Mouse (Mus musculus) liver, embryonic 11.5 days (tissue): Measurements from ENCODE around the gene Ecm1. TPM values are rescaled to one million over a fixed set of nuclear protein-coding genes. Genes with fewer than 3 reads are reported as not detected.
"Not testable (repeated sequence)": the region's sequence is repeated elsewhere in the genome, so short reads cannot be mapped to it uniquely, and the experiment has no call there.

Source experiments
- ATAC-seq: fragments of 200-750 bp; cut with Nextera tagmentation; replicated peaks from 2 replicates; pipeline ENCODE4 v1.8.0; 2017; ENCODE audit warnings: moderate number of reproducible peaks, mild to moderate bottlenecking, moderate TSS enrichment, moderate library complexity; ENCODE audit not compliant: low FRiP score
- DNase-seq: peaks from one replicate; pipeline ENCODE4 v3.0.0-alpha.2; 2017; ENCODE audit warnings: low spot score
- H3K27ac ChIP-seq: fragments of 300-500 bp; sonication (generic); 2 replicates; pipeline ENCODE4 v1.5.1; 2014; ENCODE audit warnings: mild to moderate bottlenecking, low read depth, low read length, control low read depth
- H3K27me3 ChIP-seq: fragments of 300-500 bp; sonication (generic); replicated peaks from 2 replicates; pipeline ENCODE4 v1.6.1; 2014; ENCODE audit warnings: low read length, mixed read lengths; ENCODE audit not compliant: control insufficient read depth, insufficient read depth
- H3K36me3 ChIP-seq: fragments of 300-500 bp; sonication (generic); 2 replicates; pipeline ENCODE4 v1.6.1; 2014; ENCODE audit warnings: mild to moderate bottlenecking, low read length, moderate library complexity, mixed read lengths; ENCODE audit not compliant: control insufficient read depth, insufficient read depth
- H3K4me1 ChIP-seq: fragments of 300-500 bp; sonication (generic); replicated peaks from 2 replicates; pipeline ENCODE4 v1.6.1; 2014; ENCODE audit warnings: low read length, mixed read lengths; ENCODE audit not compliant: control insufficient read depth, insufficient read depth
- H3K4me2 ChIP-seq: fragments of 300-500 bp; sonication (generic); 2 replicates; pipeline ENCODE4 v1.6.1; 2014; ENCODE audit warnings: mild to moderate bottlenecking, control low read depth, moderate library complexity
- H3K4me3 ChIP-seq: fragments of 300-500 bp; sonication (generic); 2 replicates; pipeline ENCODE4 v1.5.1; 2014; ENCODE audit warnings: low read depth, low read length, control low read depth
- H3K9ac ChIP-seq: fragments of 300-500 bp; sonication (generic); 2 replicates; pipeline ENCODE4 v1.6.1; 2014; ENCODE audit warnings: low read depth, low read length, control low read depth
- H3K9me3 ChIP-seq: fragments of 300-500 bp; sonication (generic); 2 replicates; pipeline ENCODE4 v1.6.1; 2016; ENCODE audit warnings: low read length, inconsistent platforms, mixed read lengths; ENCODE audit not compliant: control insufficient read depth
- WGBS: fragments of 180-500 bp; shearing (Covaris S2); extraction: QIAGEN DNeasy Blood & Tissue Kit; methylation state at CpG from one replicate; pipeline ENCODE4 v1.1.7; 2014; 5-methylcytosine and 5-hydroxymethylcytosine counted together
- polyA plus RNA-seq: library from polyadenylated mRNA; unstranded; fragments of >200 nt; fragmentation: Nextera tagmentation; extraction: Ambion mirVana; gene quantifications from 2 replicates; pipeline ENCODE4 v1.2.1, GENCODE M21; 2014

The Ecm1 gene
- polyA plus RNA-seq, 1 experiment from 2014 or later = 31.7 TPM

DNA sequence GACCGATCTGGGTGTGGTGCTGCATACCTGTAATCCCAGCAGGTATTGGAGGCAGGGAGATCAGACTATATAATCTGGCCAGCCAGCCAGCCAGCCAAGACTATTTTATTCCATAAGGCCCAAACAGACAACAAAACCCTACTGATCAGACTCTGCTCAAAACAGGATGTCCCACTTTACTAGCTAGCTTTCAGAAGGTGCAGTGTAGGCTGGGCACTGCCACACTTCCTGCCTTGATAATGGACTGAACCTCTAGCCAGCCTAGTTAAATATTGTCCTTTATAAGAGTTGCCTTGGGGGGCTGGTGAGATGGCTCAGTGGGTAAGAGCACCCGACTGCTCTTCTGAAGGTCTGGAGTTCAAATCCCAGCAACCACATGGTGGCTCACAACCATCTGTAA, 48.8 kb downstream of the Ecm1 start:
- not testable (repeated sequence) for H3K9ac ChIP-seq, H3K4me2 ChIP-seq, H3K36me3 ChIP-seq, H3K9me3 ChIP-seq, ATAC-seq, DNase-seq, H3K4me3 ChIP-seq, H3K27ac ChIP-seq
- Histone ChIP-seq H3K27me3 (peaks cover 14% of the 10 kb centered on the region), H3K4me1 (peaks cover 25% of the 10 kb centered on the region)
- WGBS = 83% methylated on average over 2 of the region's 2 CpGs

DNA sequence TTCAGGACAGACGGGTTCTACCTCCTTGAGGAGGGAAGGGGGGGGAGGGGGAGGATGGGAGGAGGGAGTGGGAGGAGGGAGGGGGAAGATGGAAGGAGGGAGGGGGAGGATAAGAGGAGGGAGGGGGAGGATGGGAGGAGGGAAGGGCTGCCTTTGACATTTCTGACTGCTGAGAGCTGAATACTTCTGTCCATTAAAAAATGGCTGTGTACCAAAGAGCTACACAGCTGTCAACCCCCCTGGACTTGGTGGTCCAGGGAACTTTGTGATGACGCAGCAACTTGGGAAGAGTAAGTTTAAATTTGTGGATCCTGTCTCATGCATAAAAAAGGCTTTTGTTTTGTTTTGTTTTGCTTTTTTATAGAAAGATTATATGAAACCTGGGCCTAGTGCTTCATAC, 49.4 kb downstream of the Ecm1 start:
- H3K27me3 ChIP-seq = peaks cover 14% of the 10 kb centered on the region
- H3K4me3 ChIP-seq = no peak overlapping the region
- no peaks in the 10 kb centered on the region for H3K36me3 ChIP-seq
- H3K9ac ChIP-seq = no peak overlapping the region
- WGBS = 41% methylated on average over 2 of the region's 2 CpGs
- DNase-seq (no peak), ATAC-seq (no peak)
- peaks cover 25% of the 10 kb centered on the region for H3K4me1 ChIP-seq
- no peak overlapping the region for H3K4me2 ChIP-seq
- H3K27ac ChIP-seq = no peak overlapping the region
- no peaks in the 10 kb centered on the region for H3K9me3 ChIP-seq

DNA sequence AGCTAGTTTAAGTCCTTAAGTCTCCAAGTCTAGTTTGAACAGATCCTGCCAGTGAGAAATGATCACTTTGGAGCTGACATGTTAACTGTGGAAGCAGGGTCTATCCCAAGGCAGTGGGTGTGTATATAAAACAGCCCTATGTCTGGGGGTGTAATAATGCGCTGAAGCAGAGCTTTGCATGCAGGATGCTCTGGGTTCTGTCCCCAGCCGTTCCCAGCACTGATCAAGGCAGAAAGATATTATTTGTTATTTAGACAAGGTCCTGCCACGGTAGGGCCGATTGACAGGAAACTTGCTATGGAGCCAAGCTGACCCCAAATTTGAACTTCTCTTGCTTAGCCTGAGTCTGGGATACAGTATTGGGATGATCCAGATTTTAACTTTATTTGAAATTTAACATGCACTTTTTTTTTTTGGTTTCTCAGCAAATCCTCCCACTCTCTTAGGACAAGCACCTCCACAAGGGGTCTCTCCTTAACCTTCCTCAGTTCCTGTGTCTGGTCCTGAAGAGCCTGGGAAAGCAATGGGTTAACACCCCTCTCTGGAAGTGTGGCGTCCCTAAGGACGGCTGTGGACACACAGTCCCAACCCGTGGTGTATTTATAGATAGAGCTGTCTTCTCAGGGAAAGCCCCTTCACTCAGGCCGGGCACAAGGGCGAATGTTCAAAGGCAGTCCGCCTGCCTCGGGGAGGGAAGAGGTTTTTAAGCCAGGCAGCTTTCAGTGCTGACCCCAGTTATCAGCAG, 50.0 kb downstream of the Ecm1 start:
- Histone ChIP-seq H3K27ac (no peak overlapping the region), H3K9ac (no peak overlapping the region), H3K27me3 (peaks cover 14% of the 10 kb centered on the region), H3K4me2 (no peak overlapping the region), H3K36me3 (no peaks in the 10 kb centered on the region), H3K9me3 (no peaks in the 10 kb centered on the region), H3K4me3 (no peak overlapping the region), H3K4me1 (peaks cover 25% of the 10 kb centered on the region)
- DNase-seq (no peak), ATAC-seq (no peak)
- 33% methylated on average over 11 of the region's 11 CpGs for WGBS

DNA sequence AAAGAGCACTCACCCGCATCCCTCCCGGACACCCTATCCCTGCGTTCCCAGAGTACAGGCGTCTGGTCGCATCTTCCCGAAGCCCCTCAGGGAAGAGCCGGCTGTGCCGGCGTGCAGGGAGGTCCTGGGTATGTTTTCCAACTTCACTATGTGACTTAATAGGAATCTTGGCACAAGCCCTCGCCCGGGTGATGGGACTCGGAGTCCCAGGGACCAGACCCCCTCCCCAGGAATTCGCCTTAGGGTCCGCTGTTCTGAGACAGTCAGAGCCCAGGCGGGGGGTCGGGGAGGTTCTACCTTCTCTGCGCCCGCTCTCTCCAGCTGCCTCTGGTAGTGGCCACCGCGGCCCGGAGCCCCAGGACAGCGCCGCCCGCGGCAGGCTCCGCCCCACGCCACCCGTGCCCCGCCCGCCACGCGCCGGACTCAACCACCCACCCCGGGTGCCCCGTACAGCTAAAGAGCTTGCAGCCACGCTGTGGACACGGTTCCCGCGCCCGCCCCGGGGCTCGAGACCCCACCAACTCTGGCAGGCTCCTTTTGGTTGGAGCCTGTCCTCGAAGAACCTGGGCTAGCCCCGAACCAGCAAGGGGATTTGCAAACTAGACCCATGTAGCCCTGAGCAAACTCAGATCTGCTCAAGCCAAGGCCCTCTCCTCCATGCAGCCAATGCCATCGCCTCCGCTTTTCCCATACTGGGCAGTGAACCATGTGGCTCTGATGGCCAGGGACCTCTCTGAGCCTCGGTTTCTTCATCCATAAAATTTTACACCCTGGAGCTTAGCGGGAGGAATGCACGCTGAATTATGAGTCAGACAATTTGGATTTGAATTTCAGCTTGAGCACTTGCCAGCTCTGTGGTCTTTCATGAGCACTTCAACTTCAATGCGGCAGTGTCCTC, 51.6 kb downstream of the Ecm1 start, which contains the start of gene Adamtsl4:
Gene Adamtsl4, minus strand, starts transcription at position 394 of the 898 bp plus-strand sequence.
- H3K27me3 ChIP-seq = peaks cover 14% of the 10 kb centered on the region
- WGBS = 11% methylated on average over 50 of the region's 50 CpGs
- no peaks in the 10 kb centered on the region for H3K36me3 ChIP-seq
- peak within 1 kb of the TSS; percentile 44 for H3K4me3 ChIP-seq
- H3K27ac ChIP-seq = peak within 1 kb of the TSS; percentile 7; the same call in 1 of the 2 replicates
- H3K9me3 ChIP-seq = no peaks in the 10 kb centered on the region
- peak; percentile 61 for DNase-seq
- H3K4me2 ChIP-seq = peak within 1 kb of the TSS; percentile 69
- peaks cover 14% of the 10 kb centered on the region for H3K4me1 ChIP-seq
- peak within 1 kb of the TSS; percentile 23 for H3K9ac ChIP-seq
- peak; percentile 44 for ATAC-seq

DNA sequence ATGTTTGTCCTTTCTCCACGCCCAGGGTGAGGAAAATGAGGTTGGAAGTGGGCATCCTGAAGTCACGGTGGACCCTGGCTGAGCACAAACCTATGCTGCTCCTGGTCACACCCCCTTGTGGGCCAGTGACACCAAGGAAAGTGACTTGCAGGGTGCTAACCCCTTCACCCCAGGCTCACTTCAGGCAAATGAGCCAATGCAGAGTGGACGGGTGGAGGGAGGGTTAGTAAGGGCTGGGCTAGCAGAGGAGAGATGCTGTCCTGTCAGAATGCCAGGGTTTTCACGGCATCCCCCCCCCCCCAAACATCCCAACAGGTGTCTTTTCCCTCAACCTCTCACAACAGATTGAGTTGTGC, 52.2 kb downstream of the Ecm1 start:
- peak overlapping the region; percentile 23; the same call in 1 of the 2 replicates for H3K9ac ChIP-seq
- DNase-seq (no peak), ATAC-seq (no peak)
- no peak overlapping the region for H3K27ac ChIP-seq
- peak overlapping the region; percentile 44 for H3K4me3 ChIP-seq
- H3K27me3 ChIP-seq = peaks cover 14% of the 10 kb centered on the region
- H3K4me2 ChIP-seq = peak overlapping the region; percentile 69
- peaks cover 14% of the 10 kb centered on the region for H3K4me1 ChIP-seq
- WGBS = 31% methylated on average over 4 of the region's 4 CpGs
- H3K36me3 ChIP-seq = no peaks in the 10 kb centered on the region
- no peaks in the 10 kb centered on the region for H3K9me3 ChIP-seq

DNA sequence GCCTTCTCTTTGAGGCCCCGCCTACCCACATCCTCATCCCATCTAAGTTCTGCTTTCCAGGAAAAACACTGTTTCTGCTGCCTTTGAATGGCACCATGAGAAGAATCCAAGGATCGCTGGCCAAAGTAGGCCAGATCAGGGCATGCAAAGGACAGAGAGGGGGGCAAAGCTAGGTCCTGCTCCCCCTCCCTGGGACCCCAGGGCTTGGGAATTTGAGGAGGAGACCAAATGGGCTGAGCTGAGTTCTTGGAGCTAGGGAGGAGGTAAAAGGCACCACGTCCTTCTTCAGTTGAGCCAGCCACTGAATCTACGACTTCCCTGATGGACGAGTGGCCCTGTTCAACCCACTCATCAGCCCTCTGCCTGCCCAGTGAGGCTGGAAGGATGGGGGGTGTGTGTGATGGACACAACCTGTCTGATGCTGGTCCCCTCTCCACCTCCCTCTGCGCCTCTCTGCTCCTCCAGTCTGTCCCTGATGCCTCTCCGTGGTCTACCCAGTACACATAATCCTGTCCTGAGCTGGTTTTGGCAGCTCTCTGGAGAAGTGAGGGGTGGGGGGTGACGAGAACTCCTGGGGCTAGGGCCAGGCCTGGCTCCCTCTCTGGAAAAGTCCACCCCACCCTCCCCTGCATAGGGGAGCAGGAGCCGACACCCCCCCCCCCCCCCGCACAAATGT, 52.7 kb downstream of the Ecm1 start:
- Histone ChIP-seq H3K27ac (peak overlapping the region; percentile 7; the same call in 1 of the 2 replicates), H3K9ac (no peak overlapping the region; the same call in 1 of the 2 replicates), H3K9me3 (no peaks in the 10 kb centered on the region), H3K4me1 (peaks cover 17% of the 10 kb centered on the region), H3K27me3 (peaks cover 14% of the 10 kb centered on the region), H3K4me2 (no peak overlapping the region), H3K4me3 (no peak overlapping the region), H3K36me3 (no peaks in the 10 kb centered on the region)
- DNase-seq = no peak
- no peak for ATAC-seq
- WGBS = 47% methylated on average over 10 of the region's 10 CpGs

DNA sequence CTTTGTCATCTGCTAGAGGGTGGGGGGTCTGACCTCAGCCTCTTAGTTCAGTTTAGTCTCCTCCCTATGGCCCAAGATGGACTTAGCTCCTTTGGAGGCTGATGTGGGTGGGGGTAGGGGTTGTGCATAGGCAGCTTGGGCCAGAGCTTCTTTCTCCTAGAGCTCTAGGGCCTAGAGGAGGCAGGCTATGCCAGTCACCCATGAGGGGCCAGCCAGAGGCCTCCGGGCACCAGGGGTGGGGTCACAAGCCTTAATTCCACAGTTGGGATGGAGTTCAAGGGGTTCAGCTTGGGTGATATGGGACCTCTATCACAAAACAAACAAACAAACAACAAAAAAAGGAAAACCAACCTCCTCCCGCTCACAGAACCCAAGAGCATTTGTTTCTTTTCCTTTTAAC, 53.7 kb downstream of the Ecm1 start:
- Histone ChIP-seq H3K36me3 (no peaks in the 10 kb centered on the region), H3K4me2 (no peak overlapping the region), H3K9me3 (no peaks in the 10 kb centered on the region), H3K9ac (no peak overlapping the region), H3K27ac (no peak overlapping the region), H3K4me3 (no peak overlapping the region), H3K27me3 (peaks cover 14% of the 10 kb centered on the region), H3K4me1 (peaks cover 25% of the 10 kb centered on the region)
- DNase-seq = no peak
- no peak for ATAC-seq
- 75% methylated on average over 2 of the region's 2 CpGs for WGBS

DNA sequence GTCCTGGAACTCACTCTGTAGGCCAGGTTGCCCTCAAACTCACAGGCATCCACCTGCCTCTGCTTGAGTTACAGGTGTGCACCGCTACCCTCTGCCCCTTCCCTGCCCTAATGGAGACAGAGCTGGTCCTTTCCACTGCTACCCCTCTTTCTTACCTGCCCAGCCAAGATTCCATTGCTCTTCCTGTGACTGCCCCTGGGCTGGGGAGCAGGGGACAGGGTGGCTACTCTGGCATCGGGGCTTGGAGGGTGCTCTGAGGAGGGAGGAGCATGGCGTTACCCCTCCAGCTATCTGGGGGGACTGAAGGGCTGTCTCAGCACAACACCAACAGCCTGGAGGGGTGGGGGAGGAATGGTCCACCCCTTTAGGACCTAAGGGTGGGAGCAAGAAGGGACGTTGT, 54.1 kb downstream of the Ecm1 start:
- 81% methylated on average over 4 of the region's 4 CpGs for whole genome bisulfite sequencing
- peaks cover 28% of the 10 kb centered on the region for H3K4me1 ChIP-seq
- no peak overlapping the region for H3K4me2 ChIP-seq
- H3K36me3 ChIP-seq = no peaks in the 10 kb centered on the region
- no peak overlapping the region for H3K4me3 ChIP-seq
- peaks cover 14% of the 10 kb centered on the region for H3K27me3 ChIP-seq
- ATAC-seq (no peak), DNase-seq (no peak)
- no peak overlapping the region for H3K27ac ChIP-seq
- H3K9me3 ChIP-seq = no peaks in the 10 kb centered on the region
- H3K9ac ChIP-seq = no peak overlapping the region
